Mouse (Mus musculus): ENCODE data around the gene Slc26a8. TPM values are rescaled to one million over a fixed set of nuclear protein-coding genes. Genes with fewer than 3 reads are reported as not detected.

Gene Slc26a8
- polyA plus RNA-seq, 1 experiment from 2014 or later: 0.47 TPM

DNA sequence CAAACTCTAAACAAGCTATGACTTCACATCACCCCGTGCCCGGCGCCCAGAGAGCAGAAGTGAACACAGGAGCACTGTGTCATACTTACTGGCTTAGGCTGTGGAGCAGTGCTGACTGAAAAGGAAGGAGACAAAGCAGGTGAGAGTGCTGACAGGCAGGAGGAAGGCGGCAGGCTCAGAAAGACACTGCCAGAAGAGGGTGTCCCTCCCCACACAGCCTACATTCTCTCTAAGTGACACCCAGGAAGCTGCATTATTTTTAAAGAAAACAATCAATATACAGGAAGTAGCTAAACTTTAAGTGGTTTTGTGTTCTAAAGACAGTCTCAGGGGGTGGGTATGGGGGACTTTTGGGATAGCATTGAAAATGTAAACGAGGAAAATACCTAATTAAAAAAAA, 89.3 kb downstream of the Slc26a8 start:
- no peak overlapping the region for H3K4me2 ChIP-seq (ENCODE audit: low read depth, low read length)
- no peak overlapping the region for H3K4me3 ChIP-seq (ENCODE audit: low read length)
- peaks cover 70% of the 10 kb centered on the region for H3K36me3 ChIP-seq (ENCODE audit: control insufficient read depth, insufficient read depth)
- no peaks in the 10 kb centered on the region for H3K4me1 ChIP-seq (ENCODE audit: control insufficient read depth, insufficient read depth, low read length)
- no peak overlapping the region for H3K27ac ChIP-seq (ENCODE audit: low read length)
- no peaks in the 10 kb centered on the region for H3K27me3 ChIP-seq (ENCODE audit: control insufficient read depth, insufficient read depth, low read length)
- 82% methylated on average over 5 of the region's 5 CpGs for WGBS
- ATAC-seq (replicated peaks; ENCODE audit: extremely low read depth, insufficient read depth, low FRiP score): no peak
- H3K9ac ChIP-seq (ENCODE audit: low read length): no peak overlapping the region
- no peaks in the 10 kb centered on the region for H3K9me3 ChIP-seq (replicated peaks; ENCODE audit: control insufficient read depth, low read length)

DNA sequence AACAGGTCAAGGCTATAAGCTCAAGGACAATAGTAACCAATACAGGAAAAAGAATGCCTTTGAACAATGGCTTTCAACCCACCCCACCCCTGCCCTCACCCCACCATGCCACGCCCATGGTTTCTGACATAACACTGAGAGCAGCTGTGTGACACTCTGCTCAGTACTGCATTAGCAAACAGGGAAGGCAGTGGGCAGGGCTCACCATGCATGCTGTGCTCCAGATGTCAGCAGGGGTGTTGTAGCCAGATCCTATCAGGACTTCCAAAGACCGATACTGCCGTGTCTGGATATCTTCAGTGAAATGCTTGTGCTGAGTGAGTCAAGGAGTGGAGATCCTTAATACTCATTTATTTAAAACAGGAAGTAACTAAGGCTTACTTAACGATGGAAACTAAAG, 96.1 kb downstream of the Slc26a8 start:
- Histone ChIP-seq H3K27ac (ENCODE audit: low read length) (no peak overlapping the region), H3K4me3 (ENCODE audit: low read length) (no peak overlapping the region), H3K9me3 (replicated peaks; ENCODE audit: control insufficient read depth, low read length) (no peaks in the 10 kb centered on the region), H3K36me3 (ENCODE audit: control insufficient read depth, insufficient read depth) (peaks cover 50% of the 10 kb centered on the region), H3K27me3 (ENCODE audit: control insufficient read depth, insufficient read depth, low read length) (no peaks in the 10 kb centered on the region), H3K9ac (ENCODE audit: low read length) (no peak overlapping the region), H3K4me1 (ENCODE audit: control insufficient read depth, insufficient read depth, low read length) (peaks cover 21% of the 10 kb centered on the region), H3K4me2 (ENCODE audit: low read depth, low read length) (no peak overlapping the region)
- ATAC-seq (replicated peaks; ENCODE audit: extremely low read depth, insufficient read depth, low FRiP score): no peak
- 45% methylated on average over 4 of the region's 4 CpGs for WGBS

GRCm38 (mm10) chr17:28592998-28593397, 97.0 kb downstream of the Slc26a8 start:
- Histone ChIP-seq H3K4me1 (ENCODE audit: control insufficient read depth, insufficient read depth, low read length) (peaks cover 21% of the 10 kb centered on the region), H3K27me3 (ENCODE audit: control insufficient read depth, insufficient read depth, low read length) (no peaks in the 10 kb centered on the region), H3K36me3 (ENCODE audit: control insufficient read depth, insufficient read depth) (peaks cover 52% of the 10 kb centered on the region), H3K9me3 (replicated peaks; ENCODE audit: control insufficient read depth, low read length) (no peaks in the 10 kb centered on the region), H3K27ac (ENCODE audit: low read length) (peak overlapping the region; percentile 37; the same call in 1 of the 2 replicates), H3K9ac (ENCODE audit: low read length) (no peak overlapping the region), H3K4me2 (ENCODE audit: low read depth, low read length) (no peak overlapping the region), H3K4me3 (ENCODE audit: low read length) (no peak overlapping the region)
- ATAC-seq (replicated peaks; ENCODE audit: extremely low read depth, insufficient read depth, low FRiP score): no peak; the same call in 1 of the 2 replicates
- WGBS: 8% methylated on average over 4 of the region's 4 CpGs

DNA sequence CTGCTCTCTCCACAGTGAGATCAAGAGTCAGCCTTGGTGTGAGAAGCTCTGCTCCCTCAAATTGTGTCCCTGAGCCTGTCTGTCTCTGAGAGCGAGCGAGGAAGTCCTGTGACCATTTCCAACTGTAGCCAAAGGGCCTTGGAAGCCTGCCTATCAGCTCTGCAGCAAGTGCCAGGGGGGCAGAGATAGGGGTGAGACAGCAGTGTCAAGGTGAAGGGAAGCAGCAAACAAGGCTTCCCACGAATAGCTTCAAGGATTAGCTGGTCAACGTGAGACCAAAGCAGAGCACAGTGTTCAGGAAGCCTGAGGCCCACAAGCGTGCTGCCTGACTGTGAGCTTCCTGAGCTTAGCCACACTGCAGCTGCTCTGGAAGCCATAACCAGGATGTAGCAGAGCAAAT, 98.6 kb downstream of the Slc26a8 start:
- WGBS: 39% methylated on average over 5 of the region's 5 CpGs
- Histone ChIP-seq H3K4me1 (ENCODE audit: control insufficient read depth, insufficient read depth, low read length) (peaks cover 21% of the 10 kb centered on the region), H3K4me2 (ENCODE audit: low read depth, low read length) (no peak overlapping the region), H3K36me3 (ENCODE audit: control insufficient read depth, insufficient read depth) (peaks cover 48% of the 10 kb centered on the region), H3K27me3 (ENCODE audit: control insufficient read depth, insufficient read depth, low read length) (no peaks in the 10 kb centered on the region), H3K4me3 (ENCODE audit: low read length) (no peak overlapping the region), H3K9ac (ENCODE audit: low read length) (no peak overlapping the region), H3K9me3 (replicated peaks; ENCODE audit: control insufficient read depth, low read length) (no peaks in the 10 kb centered on the region), H3K27ac (ENCODE audit: low read length) (peak overlapping the region; percentile 70)
- peak; percentile 77 for ATAC-seq (replicated peaks; ENCODE audit: extremely low read depth, insufficient read depth, low FRiP score)

DNA sequence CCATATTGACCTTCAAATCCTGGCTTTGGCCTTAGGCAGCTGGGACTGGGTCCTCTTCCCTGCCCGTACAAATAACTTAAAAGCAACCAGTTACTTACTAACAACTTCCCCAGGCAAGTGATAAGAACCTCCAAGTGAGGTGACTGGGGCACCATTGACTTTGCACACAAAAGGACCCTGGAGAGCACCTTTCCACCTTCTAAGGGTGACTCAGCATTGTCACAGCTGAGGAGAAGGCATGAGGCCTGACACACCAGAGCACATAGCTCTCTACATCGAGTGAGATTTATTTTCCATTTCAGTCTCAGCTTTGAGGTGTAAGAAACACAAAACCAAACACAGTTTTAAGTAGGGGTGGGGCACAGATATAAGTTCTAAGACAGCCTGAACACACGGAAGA, 99.4 kb downstream of the Slc26a8 start:
- Histone ChIP-seq H3K9ac (ENCODE audit: low read length) (no peak overlapping the region), H3K4me3 (ENCODE audit: low read length) (no peak overlapping the region), H3K4me1 (ENCODE audit: control insufficient read depth, insufficient read depth, low read length) (peaks cover 21% of the 10 kb centered on the region), H3K36me3 (ENCODE audit: control insufficient read depth, insufficient read depth) (peaks cover 42% of the 10 kb centered on the region), H3K27me3 (ENCODE audit: control insufficient read depth, insufficient read depth, low read length) (no peaks in the 10 kb centered on the region), H3K9me3 (replicated peaks; ENCODE audit: control insufficient read depth, low read length) (no peaks in the 10 kb centered on the region), H3K27ac (ENCODE audit: low read length) (peak overlapping the region; percentile 70), H3K4me2 (ENCODE audit: low read depth, low read length) (no peak overlapping the region)
- ATAC-seq (replicated peaks; ENCODE audit: extremely low read depth, insufficient read depth, low FRiP score): no peak
- WGBS: 76% methylated on average over 3 of the region's 3 CpGs

- 71% methylated on average over 2 of the region's 2 CpGs for WGBS
- no peak overlapping the region for H3K9ac ChIP-seq (ENCODE audit: low read length)
- no peaks in the 10 kb centered on the region for H3K27me3 ChIP-seq (ENCODE audit: control insufficient read depth, insufficient read depth, low read length)
- peaks cover 42% of the 10 kb centered on the region for H3K36me3 ChIP-seq (ENCODE audit: control insufficient read depth, insufficient read depth)
- no peak overlapping the region for H3K4me2 ChIP-seq (ENCODE audit: low read depth, low read length)
- H3K4me1 ChIP-seq (ENCODE audit: control insufficient read depth, insufficient read depth, low read length): peaks cover 21% of the 10 kb centered on the region
- no peak overlapping the region for H3K4me3 ChIP-seq (ENCODE audit: low read length)
- H3K9me3 ChIP-seq (replicated peaks; ENCODE audit: control insufficient read depth, low read length): no peaks in the 10 kb centered on the region
- H3K27ac ChIP-seq (ENCODE audit: low read length): no peak overlapping the region
- ATAC-seq (replicated peaks; ENCODE audit: extremely low read depth, insufficient read depth, low FRiP score): no peak
These were observed 101.4 kb downstream of the Slc26a8 start for GRCm38 (mm10) chr17:28588591-28588990.

Other genes with a start within 250 kb of the Slc26a8 start
- 34.9 and 54.5 TPM in 2 replicates for gene Fkbp5, start 172.7 kb downstream of the Slc26a8 start, polyA plus RNA-seq (2015; fragmentation: Nextera tagmentation; extraction: Ambion mirVana)
- gene Armc12, start 159.4 kb downstream of the Slc26a8 start, polyA plus RNA-seq (2015; fragmentation: Nextera tagmentation; extraction: Ambion mirVana): not detected in 2 replicates
- gene Clpsl2, start 140.8 kb downstream of the Slc26a8 start, polyA plus RNA-seq (2015; fragmentation: Nextera tagmentation; extraction: Ambion mirVana): not detected in 2 replicates
- 2.2 TPM in 1 of 2 replicates, not detected in the other for gene Clps, start 129.5 kb downstream of the Slc26a8 start, polyA plus RNA-seq (2015; fragmentation: Nextera tagmentation; extraction: Ambion mirVana)
- gene Lhfpl5, start 114.6 kb downstream of the Slc26a8 start, polyA plus RNA-seq (2015; fragmentation: Nextera tagmentation; extraction: Ambion mirVana): 0.14 and 0.39 TPM in 2 replicates
- 44.3 and 44.9 TPM in 2 replicates for gene Srpk1, start 67.5 kb downstream of the Slc26a8 start, polyA plus RNA-seq (2015; fragmentation: Nextera tagmentation; extraction: Ambion mirVana)
- 29.3 and 31.2 TPM in 2 replicates for gene Mapk14, start 1.1 kb upstream of the Slc26a8 start, polyA plus RNA-seq (2015; fragmentation: Nextera tagmentation; extraction: Ambion mirVana)
- 2.0 TPM in 2 replicates for gene AC170998.1, start 35.9 kb upstream of the Slc26a8 start, polyA plus RNA-seq (2015; fragmentation: Nextera tagmentation; extraction: Ambion mirVana)
- 4.3 and 8.8 TPM in 2 replicates for gene Mapk13, start 79.1 kb upstream of the Slc26a8 start, polyA plus RNA-seq (2015; fragmentation: Nextera tagmentation; extraction: Ambion mirVana)
- gene Brpf3, start 110.9 kb upstream of the Slc26a8 start, polyA plus RNA-seq (2015; fragmentation: Nextera tagmentation; extraction: Ambion mirVana): 6.7 and 7.2 TPM in 2 replicates
- 0.03 TPM in 1 of 2 replicates, not detected in the other for gene Pnpla1, start 168.2 kb upstream of the Slc26a8 start, polyA plus RNA-seq (2015; fragmentation: Nextera tagmentation; extraction: Ambion mirVana)
- 0.40 and 0.43 TPM in 2 replicates for gene 4930539E08Rik, start 225.1 kb upstream of the Slc26a8 start, polyA plus RNA-seq (2015; fragmentation: Nextera tagmentation; extraction: Ambion mirVana)